Mouse (Mus musculus): Measurements from ENCODE around the gene Ero1lb. TPM values are rescaled to one million over a fixed set of nuclear protein-coding genes. Genes with fewer than 3 reads are reported as not detected.

Ero1lb gene
- total and polyA plus RNA-seq, 3 experiments = 20.4 to 34.8 (median 26.6) TPM

DNA sequence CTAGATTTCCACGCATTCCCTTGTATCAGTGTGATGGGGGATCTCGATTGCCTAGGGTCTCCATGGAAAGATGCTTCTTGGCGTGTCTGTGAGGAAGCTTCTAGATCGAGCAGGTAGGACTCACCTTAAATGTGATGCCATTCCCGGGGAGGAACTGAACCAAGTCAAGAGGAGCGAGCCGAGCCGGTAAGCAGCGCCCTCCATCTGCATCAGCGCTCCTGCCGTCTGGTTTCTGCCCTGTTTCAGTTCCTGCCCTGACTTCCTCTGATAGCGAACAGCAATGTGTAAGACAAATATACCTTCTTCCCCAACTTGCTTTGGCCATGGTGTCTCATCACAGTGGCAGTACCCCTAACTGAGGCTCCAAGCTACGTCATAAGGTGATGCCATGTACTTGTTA is 25.6 kb upstream of the Ero1lb start:
- peaks cover 5 to 19% of the 10 kb centered on the region in 2 experiments for H3K4me1 ChIP-seq (ENCODE audit: control insufficient read depth in 1 of 2, insufficient read depth in 2 of 2)
- in situ Hi-C loops (cut with MboI; ENCODE audit: low pct_ligation_motif_present, low pct_unique_long_range_greater_than_20kb, low sequenced_read_pairs) = loop anchor here (5.0 to 25.0 kb wide), 2 partner anchors 63 to 147 kb away; no protein-coding TSS in a partner anchor
- no peak for TF ChIP-seq JUND (conservative IDR thresholded peaks at IDR 0.05; ENCODE audit: low read depth, low read length)
- peak in 1 of 2 experiments; percentile 15; a peak in 1 of 4 replicates for TF ChIP-seq CTCF (conservative IDR thresholded peaks at IDR 0.05 in 1 of 2, IDR thresholded peaks at IDR 0.05 in 1 of 2; ENCODE audit: low read depth in 2 of 2, low read length in 2 of 2)
- peak; percentile 47; the same call in 1 of the 2 replicates for TF ChIP-seq IRF4 (IDR thresholded peaks at IDR 0.05; ENCODE audit: low read depth, low read length)

DNA sequence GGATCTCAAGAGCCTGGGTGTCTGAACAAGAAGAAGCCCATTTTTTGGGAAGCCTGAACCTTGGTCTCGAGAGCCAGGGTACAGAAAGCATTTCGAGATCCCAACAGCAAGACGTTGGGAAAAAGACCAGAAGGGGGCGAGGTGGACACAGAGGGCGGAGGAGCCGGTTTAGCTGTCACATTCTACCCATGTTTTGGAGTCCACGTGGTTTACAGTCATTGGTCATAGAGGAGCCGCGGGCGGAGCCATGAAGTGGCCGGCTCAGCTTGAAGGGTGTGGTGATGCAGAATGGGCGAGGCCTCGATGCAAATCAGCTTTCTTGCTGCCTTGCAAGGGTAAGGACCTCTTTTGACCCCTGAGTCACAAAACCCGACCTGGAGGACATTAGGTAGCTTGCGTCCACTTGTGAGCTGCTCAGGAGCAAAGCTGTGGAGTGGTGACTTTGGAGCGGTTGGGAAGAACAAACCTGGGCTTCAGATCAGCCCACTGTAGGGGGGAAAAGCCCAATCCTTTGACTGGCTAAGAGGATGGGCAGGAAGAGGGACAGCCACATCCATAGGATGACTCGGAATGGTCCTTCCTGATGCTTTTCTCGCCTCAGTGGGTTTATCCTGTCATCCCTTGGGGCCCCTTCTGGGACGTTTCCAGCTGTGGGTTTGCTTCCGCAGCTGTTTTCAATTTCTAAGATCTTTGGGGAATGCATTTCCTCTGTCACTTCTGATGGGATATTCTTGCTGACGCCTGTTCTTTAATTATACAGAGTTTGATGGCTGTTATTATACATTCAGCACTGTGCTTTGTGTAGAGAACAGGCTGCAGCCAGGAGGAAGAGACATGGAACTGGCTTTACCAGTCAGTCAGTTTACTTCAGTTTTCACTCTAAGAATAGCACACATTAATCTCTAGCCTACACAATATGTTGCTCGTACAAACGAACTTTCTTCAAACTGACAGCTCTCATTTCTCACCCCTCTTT is 23.4 kb upstream of the Ero1lb start:
- in situ Hi-C loops (cut with MboI; ENCODE audit: low pct_ligation_motif_present, low pct_unique_long_range_greater_than_20kb, low sequenced_read_pairs) (loop anchor here (5.0 to 25.0 kb wide), 2 partner anchors 65 to 145 kb away; no protein-coding TSS in a partner anchor), dilution Hi-C loops (cut with MboI; ENCODE audit: extremely low pct_ligation_motif_present, extremely low pct_unique_long_range_greater_than_20kb, low sequenced_read_pairs) (no loop called here)
- Histone ChIP-seq H3K36me3 (replicated peaks in 1 of 2; ENCODE audit: control insufficient read depth in 1 of 2, insufficient read depth in 1 of 2, low read length in 1 of 2) (no peaks in the 10 kb centered on the region), H3K9me3 (replicated peaks; ENCODE audit: low read length) (peaks cover 6% of the 10 kb centered on the region), H3K27ac (ENCODE audit: insufficient read depth, low read depth) (no peak overlapping the region), H3K4me2 (ENCODE audit: insufficient read depth, low read depth, poor library complexity, severe bottlenecking) (peak overlapping the region; percentile 67), H3K9ac (ENCODE audit: insufficient read depth, low read depth) (no peak overlapping the region), H3K4me3 (replicated peaks in 1 of 3; ENCODE audit: low read depth in 2 of 3, low read length in 2 of 3, poor library complexity in 1 of 3) (peak overlapping the region in 1 of 3 experiments; percentile 19), H3K79me2 (replicated peaks; ENCODE audit: control insufficient read depth, extremely low read depth, insufficient read depth, poor library complexity, severe bottlenecking) (no peaks in the 10 kb centered on the region), H3K4me1 (ENCODE audit: control insufficient read depth in 1 of 2, insufficient read depth in 2 of 2) (peaks cover 5 to 27% of the 10 kb centered on the region in 2 experiments), H3K27me3 (replicated peaks) (no peaks in the 10 kb centered on the region)
- DNase-seq (ENCODE audit: extremely low read depth) = peak; percentile 69
- TF ChIP-seq SMC3 (IDR thresholded peaks at IDR 0.05; ENCODE audit: low read depth, low read length) (peak; percentile 74), USF2 (conservative IDR thresholded peaks at IDR 0.05; ENCODE audit: low read depth, low read length) (no peak), RAD21 (IDR thresholded peaks at IDR 0.05; ENCODE audit: low read depth, low read length) (peak; percentile 52), CHD1 (IDR thresholded peaks at IDR 0.05; ENCODE audit: low read depth, low read length) (no peak), ZMIZ1 (IDR thresholded peaks at IDR 0.05; ENCODE audit: low read depth, low read length) (no peak; the same call in 1 of the 2 replicates), KAT2A (IDR thresholded peaks at IDR 0.05; ENCODE audit: insufficient replicate concordance, low read length) (no peak), SIN3A (IDR thresholded peaks at IDR 0.05; ENCODE audit: low read length) (peak; percentile 100), IRF4 (IDR thresholded peaks at IDR 0.05; ENCODE audit: low read depth, low read length) (no peak), CHD2 (IDR thresholded peaks at IDR 0.05; ENCODE audit: low read length) (no peak), RCOR1 (conservative IDR thresholded peaks at IDR 0.05; ENCODE audit: low read depth, low read length) (no peak), ZNF384 (IDR thresholded peaks at IDR 0.05; ENCODE audit: low read depth, low read length) (no peak), TCF12 (IDR thresholded peaks at IDR 0.05; ENCODE audit: low read depth, low read length) (0 out of 2 replicates have a peak, but pooled peaks have one; percentile 26), POLR2AphosphoS2 (IDR thresholded peaks at IDR 0.05; ENCODE audit: low read depth, low read length) (no peak), BHLHE40 (IDR thresholded peaks at IDR 0.05; ENCODE audit: low read depth, low read length) (no peak), PAX5 (IDR thresholded peaks at IDR 0.05; ENCODE audit: low read length) (no peak), JUN (IDR thresholded peaks at IDR 0.05; ENCODE audit: insufficient read depth, low read depth, low read length) (no peak), NRF1 (IDR thresholded peaks at IDR 0.05; ENCODE audit: low read depth, low read length) (no peak), MEF2A (IDR thresholded peaks at IDR 0.05; ENCODE audit: borderline replicate concordance, low read depth, low read length) (no peak), MAX (IDR thresholded peaks at IDR 0.05; ENCODE audit: low read length) (peak; percentile 100), NELFE (IDR thresholded peaks at IDR 0.05; ENCODE audit: low read depth, low read length) (peak; percentile 35; the same call in 1 of the 2 replicates), POLR2A (IDR thresholded peaks at IDR 0.05; ENCODE audit: low read depth, low read length) (0 out of 2 replicates have a peak, but pooled peaks have one; percentile 21), TBP (conservative IDR thresholded peaks at IDR 0.05; ENCODE audit: low read depth, low read length) (no peak), EP300 (IDR thresholded peaks at IDR 0.05; ENCODE audit: low read length) (0 out of 2 replicates have a peak, but pooled peaks have one; percentile 19), HCFC1 (IDR thresholded peaks at IDR 0.05; ENCODE audit: low read depth, low read length) (peak; percentile 33), ETS1 (conservative IDR thresholded peaks at IDR 0.05; ENCODE audit: low read depth, low read length) (no peak), MYC (IDR thresholded peaks at IDR 0.05; ENCODE audit: low read depth, low read length) (peak; percentile 67; the same call in 1 of the 2 replicates), MXI1 (IDR thresholded peaks at IDR 0.05; ENCODE audit: low read depth, low read length) (peak; percentile 98), ZC3H11A (IDR thresholded peaks at IDR 0.05; ENCODE audit: low read depth, low read length) (peak; percentile 11; the same call in 1 of the 2 replicates)

More for the DNA sequence above, 25.6 kb upstream of the Ero1lb start:
- peaks cover 4% of the 10 kb centered on the region for H3K9me3 ChIP-seq (replicated peaks; ENCODE audit: low read length)
- no peak overlapping the region for H3K4me3 ChIP-seq (replicated peaks in 1 of 3; ENCODE audit: low read depth in 2 of 3, low read length in 2 of 3, poor library complexity in 1 of 3)
- dilution Hi-C loops (cut with MboI; ENCODE audit: extremely low pct_ligation_motif_present, extremely low pct_unique_long_range_greater_than_20kb, low sequenced_read_pairs) = no loop called here
- H3K9ac ChIP-seq (ENCODE audit: insufficient read depth, low read depth) = no peak overlapping the region
- no peak overlapping the region for H3K27ac ChIP-seq (ENCODE audit: insufficient read depth, low read depth)
- H3K4me2 ChIP-seq (ENCODE audit: insufficient read depth, low read depth, poor library complexity, severe bottlenecking) = no peak overlapping the region
- H3K79me2 ChIP-seq (replicated peaks; ENCODE audit: control insufficient read depth, extremely low read depth, insufficient read depth, poor library complexity, severe bottlenecking) = no peaks in the 10 kb centered on the region
- DNase-seq (ENCODE audit: extremely low read depth) = no peak
- H3K27me3 ChIP-seq (replicated peaks) = no peaks in the 10 kb centered on the region
- H3K36me3 ChIP-seq (replicated peaks in 1 of 2; ENCODE audit: control insufficient read depth in 1 of 2, insufficient read depth in 1 of 2, low read length in 1 of 2) = no peaks in the 10 kb centered on the region
